14 mouse cellular contexts compared by ENCODE assay signal in genomic region chr8:91576086-91576917, GRCm38 (mm10).
DNase-seq lines count a peak whose midpoint lies in the region; ATAC-seq and TF ChIP-seq lines count a peak whose summit lies in the region.
"Had no signal": no experiment of that assay in that cellular context is flagged by ENCODE, and none has a peak within 500 bp of the region (broad histone marks: within the 10 kb centered on the region; RNA-seq: fewer than 3 reads in every experiment).

No protein-coding gene starts in this region.

- ATAC-seq in midbrain, embryonic 11.5 days (ENCODE audit: low FRiP score) = peak; percentile 67
- ATAC-seq in midbrain, embryonic 15.5 days (replicated peaks) = no peak
- ATAC-seq in neural tube, embryonic 14.5 days (ENCODE audit: low read depth) = peak; percentile 41; the same call in 1 of the 2 replicates
- ATAC-seq in erythroid progenitor cell, adult 5-6 weeks (replicated peaks; ENCODE audit: low FRiP score, poor library complexity, severe bottlenecking) = no peak
- ATAC-seq: forebrain, embryonic 14.5 days; inflammation-experienced regulatory T-cells, adult 6 months had no signal

- no peaks in the 10 kb centered on the region for H3K36me3 ChIP-seq in heart, embryonic 10.5 days
- H3K36me3 ChIP-seq in midbrain, embryonic 11.5 days (ENCODE audit: control insufficient read depth, insufficient read depth, low read length) = no peaks in the 10 kb centered on the region
- no peaks in the 10 kb centered on the region for H3K36me3 ChIP-seq in midbrain, embryonic 15.5 days (replicated peaks)
- no peaks in the 10 kb centered on the region for H3K36me3 ChIP-seq in neural tube, embryonic 14.5 days (ENCODE audit: control insufficient read depth, insufficient read depth, low read length)
- H3K36me3 ChIP-seq: liver, embryonic 15.5 days; neural tube, embryonic 13.5 days; stomach, embryonic 15.5 days had no signal

- DNase-seq in heart, embryonic 10.5 days (ENCODE audit: low spot score) = no peak
- no peak for DNase-seq in heart, postnatal 14 days
- DNase-seq in midbrain, embryonic 11.5 days (ENCODE audit: low spot score, missing footprints) = peak; percentile 94
- no peak for DNase-seq in kidney, postnatal 36 days
- DNase-seq: cerebellum, postnatal 25 days had no signal

- 25% methylated on average over 17 of the region's 17 CpGs for WGBS in heart, embryonic 10.5 days
- WGBS in midbrain, embryonic 11.5 days = 11% methylated on average over 17 of the region's 17 CpGs
- WGBS in midbrain, embryonic 15.5 days = 17% methylated on average over 17 of the region's 17 CpGs
- 14% methylated on average over 17 of the region's 17 CpGs for WGBS in neural tube, embryonic 14.5 days

- no peaks in the 10 kb centered on the region for H3K9me3 ChIP-seq in heart, embryonic 10.5 days
- no peaks in the 10 kb centered on the region for H3K9me3 ChIP-seq in midbrain, embryonic 11.5 days (ENCODE audit: control insufficient read depth, low read length)
- H3K9me3 ChIP-seq in midbrain, embryonic 15.5 days = no peaks in the 10 kb centered on the region
- H3K9me3 ChIP-seq in neural tube, embryonic 14.5 days (ENCODE audit: control insufficient read depth, low read length) = no peaks in the 10 kb centered on the region
- H3K9me3 ChIP-seq: liver, embryonic 15.5 days; neural tube, embryonic 13.5 days; stomach, embryonic 15.5 days had no signal

- peak overlapping the region; percentile 12; the same call in 1 of the 2 replicates for H3K27ac ChIP-seq in heart, embryonic 10.5 days
- H3K27ac ChIP-seq in midbrain, embryonic 11.5 days (ENCODE audit: low read depth, low read length) = 0 out of 2 replicates have a peak overlapping the region, but pooled peaks have one; percentile 5
- H3K27ac ChIP-seq in midbrain, embryonic 15.5 days = no peak overlapping the region
- peak overlapping the region; percentile 29; the same call in 1 of the 2 replicates for H3K27ac ChIP-seq in embryonic fibroblast, embryonic 13.5 days (ENCODE audit: insufficient read depth, low read length)
- no peak overlapping the region for H3K27ac ChIP-seq in neural tube, embryonic 14.5 days (ENCODE audit: low read depth, low read length)
- H3K27ac ChIP-seq: liver, embryonic 15.5 days; stomach, embryonic 15.5 days had no signal

- intact Hi-C loops in heart, postnatal 14 days (cut with DNase I) = no loop called here

- H3K4me1 ChIP-seq in heart, embryonic 10.5 days = peaks cover 35% of the 10 kb centered on the region
- peaks cover 21% of the 10 kb centered on the region for H3K4me1 ChIP-seq in midbrain, embryonic 11.5 days (ENCODE audit: control insufficient read depth, insufficient read depth, low read length)
- H3K4me1 ChIP-seq in midbrain, embryonic 15.5 days = peaks cover 19% of the 10 kb centered on the region
- H3K4me1 ChIP-seq in embryonic fibroblast, embryonic 13.5 days (ENCODE audit: control insufficient read depth, insufficient read depth, low read length) = peaks cover 12% of the 10 kb centered on the region; the same call in 1 of the 2 replicates
- H3K4me1 ChIP-seq in neural tube, embryonic 14.5 days (ENCODE audit: control insufficient read depth, insufficient read depth, low read length) = peaks cover 7% of the 10 kb centered on the region; the same call in 1 of the 2 replicates
- H3K4me1 ChIP-seq: liver, embryonic 15.5 days had no signal

- no peaks in the 10 kb centered on the region for H3K27me3 ChIP-seq in heart, embryonic 10.5 days (ENCODE audit: insufficient read depth, poor library complexity, severe bottlenecking)
- no peaks in the 10 kb centered on the region for H3K27me3 ChIP-seq in midbrain, embryonic 11.5 days (ENCODE audit: control insufficient read depth, insufficient read depth, low read length)
- 0 out of 2 replicates have a peak, but pooled peaks cover 3% of the 10 kb centered on the region for H3K27me3 ChIP-seq in midbrain, embryonic 15.5 days (replicated peaks)
- H3K27me3 ChIP-seq in neural tube, embryonic 14.5 days (ENCODE audit: control insufficient read depth, insufficient read depth, low read length) = no peaks in the 10 kb centered on the region
- H3K27me3 ChIP-seq: liver, embryonic 15.5 days; stomach, embryonic 15.5 days had no signal

- no peak overlapping the region for H3K4me3 ChIP-seq in heart, embryonic 10.5 days
- H3K4me3 ChIP-seq in midbrain, embryonic 11.5 days (ENCODE audit: low read depth, low read length) = no peak overlapping the region
- no peak overlapping the region for H3K4me3 ChIP-seq in midbrain, embryonic 15.5 days
- no peak overlapping the region for H3K4me3 ChIP-seq in embryonic fibroblast, embryonic 13.5 days (ENCODE audit: insufficient read depth, low read length)
- H3K4me3 ChIP-seq in neural tube, embryonic 14.5 days (ENCODE audit: low read depth, low read length) = no peak overlapping the region
- H3K4me3 ChIP-seq: liver, embryonic 15.5 days; neural tube, embryonic 13.5 days; stomach, embryonic 15.5 days had no signal

- no peak for TF ChIP-seq CTCF in embryonic fibroblast, embryonic 13.5 days (IDR thresholded peaks at IDR 0.05; ENCODE audit: borderline replicate concordance, insufficient read depth, low read length)

- no peak overlapping the region for H3K9ac ChIP-seq in midbrain, embryonic 11.5 days (ENCODE audit: low read length)
- no peak overlapping the region for H3K9ac ChIP-seq in midbrain, embryonic 15.5 days
- no peak overlapping the region for H3K9ac ChIP-seq in neural tube, embryonic 14.5 days (replicated peaks; ENCODE audit: low read depth, low read length)
- H3K9ac ChIP-seq: liver, embryonic 15.5 days; neural tube, embryonic 13.5 days; stomach, embryonic 15.5 days had no signal

- no peak overlapping the region for H3K4me2 ChIP-seq in midbrain, embryonic 11.5 days
- no peak overlapping the region for H3K4me2 ChIP-seq in midbrain, embryonic 15.5 days
- no peak overlapping the region for H3K4me2 ChIP-seq in neural tube, embryonic 14.5 days (ENCODE audit: low read depth, low read length)
- H3K4me2 ChIP-seq: liver, embryonic 15.5 days; neural tube, embryonic 13.5 days; stomach, embryonic 15.5 days had no signal

- no peak for TF ChIP-seq POLR2A in embryonic fibroblast, embryonic 13.5 days (IDR thresholded peaks at IDR 0.05; ENCODE audit: low read depth, low read length)

Comparison
In these comparisons a context has a peak if more than half of its experiments do, and no peak if none do; other contexts are left out.
1. H3K27ac ChIP-seq: peak in heart, embryonic 10.5 days (single experiment), midbrain, embryonic 11.5 days (single experiment) and embryonic fibroblast, embryonic 13.5 days (single experiment); none in midbrain, embryonic 15.5 days (single experiment) and neural tube, embryonic 14.5 days (single experiment).
2. ATAC-seq: peak in midbrain, embryonic 11.5 days (single experiment) and neural tube, embryonic 14.5 days (single experiment); none in midbrain, embryonic 15.5 days (single experiment) and erythroid progenitor cell, adult 5-6 weeks (single experiment).